Mouse (Mus musculus): ENCODE results near the gene Ltbp1. TPM values are rescaled to one million over a fixed set of nuclear protein-coding genes. Genes with fewer than 3 reads are reported as not detected.

The Ltbp1 gene
- polyA plus RNA-seq, 2 experiments, result 83.3 to 104 TPM

GRCm38 (mm10) chr17:75208164-75208698 lies 202.9 kb downstream of the Ltbp1 start:
- H3K4me3 ChIP-seq (replicated peaks; ENCODE audit: low read length), result no peak overlapping the region
- H3K9ac ChIP-seq (ENCODE audit: low read depth, low read length, severe bottlenecking), result no peak overlapping the region
- H3K4me2 ChIP-seq (replicated peaks; ENCODE audit: low read depth, low read length, severe bottlenecking), result no peak overlapping the region
- no peaks in the 10 kb centered on the region for H3K27me3 ChIP-seq (ENCODE audit: control insufficient read depth, insufficient read depth, low read length)
- peaks cover 3% of the 10 kb centered on the region for H3K4me1 ChIP-seq (ENCODE audit: control insufficient read depth, insufficient read depth, low read length)
- no peaks in the 10 kb centered on the region for H3K9me3 ChIP-seq (ENCODE audit: control insufficient read depth, low read length)
- ATAC-seq (ENCODE audit: low FRiP score, low read depth) (no peak; the same call in 1 of the 2 replicates), DNase-seq (ENCODE audit: low spot score) (peak; percentile 49)
- H3K27ac ChIP-seq (replicated peaks; ENCODE audit: low read depth, low read length), result no peak overlapping the region
- H3K36me3 ChIP-seq (ENCODE audit: control insufficient read depth, insufficient read depth, low read length), result peaks cover 4% of the 10 kb centered on the region; the same call in 1 of the 2 replicates
- TF ChIP-seq POLR2A (IDR thresholded peaks at IDR 0.05; ENCODE audit: borderline replicate concordance, extremely low read depth, insufficient read depth, insufficient read length), result no peak
- WGBS, result 37% methylated on average over 7 of the region's 7 CpGs

GRCm38 (mm10) chr17:75210526-75210925 lies 205.2 kb downstream of the Ltbp1 start:
- no peak overlapping the region for H3K4me2 ChIP-seq (replicated peaks; ENCODE audit: low read depth, low read length, severe bottlenecking)
- TF ChIP-seq POLR2A (IDR thresholded peaks at IDR 0.05; ENCODE audit: borderline replicate concordance, extremely low read depth, insufficient read depth, insufficient read length), result no peak
- WGBS, result 81% methylated on average over 4 of the region's 4 CpGs

GRCm38 (mm10) chr17:75216362-75216761 lies 211.0 kb downstream of the Ltbp1 start:
- H3K4me2 ChIP-seq (replicated peaks; ENCODE audit: low read depth, low read length, severe bottlenecking), result no peak overlapping the region
- no peaks in the 10 kb centered on the region for H3K4me1 ChIP-seq (ENCODE audit: control insufficient read depth, insufficient read depth, low read length)
- no peak for TF ChIP-seq POLR2A (IDR thresholded peaks at IDR 0.05; ENCODE audit: borderline replicate concordance, extremely low read depth, insufficient read depth, insufficient read length)
- no peaks in the 10 kb centered on the region for H3K27me3 ChIP-seq (ENCODE audit: control insufficient read depth, insufficient read depth, low read length)
- ATAC-seq (ENCODE audit: low FRiP score, low read depth) (no peak), DNase-seq (ENCODE audit: low spot score) (no peak)
- H3K9ac ChIP-seq (ENCODE audit: low read depth, low read length, severe bottlenecking), result no peak overlapping the region
- no peak overlapping the region for H3K4me3 ChIP-seq (replicated peaks; ENCODE audit: low read length)
- H3K9me3 ChIP-seq (ENCODE audit: control insufficient read depth, low read length), result no peaks in the 10 kb centered on the region
- no peaks in the 10 kb centered on the region for H3K36me3 ChIP-seq (ENCODE audit: control insufficient read depth, insufficient read depth, low read length)
- 92% methylated on average over 2 of the region's 2 CpGs for WGBS
- H3K27ac ChIP-seq (replicated peaks; ENCODE audit: low read depth, low read length), result no peak overlapping the region

More at GRCm38 (mm10) chr17:75210526-75210925, 205.2 kb downstream of the Ltbp1 start:
- H3K4me1 ChIP-seq (ENCODE audit: control insufficient read depth, insufficient read depth, low read length), result peaks cover 3% of the 10 kb centered on the region
- H3K9me3 ChIP-seq (ENCODE audit: control insufficient read depth, low read length), result no peaks in the 10 kb centered on the region
- no peak overlapping the region for H3K27ac ChIP-seq (replicated peaks; ENCODE audit: low read depth, low read length)
- H3K9ac ChIP-seq (ENCODE audit: low read depth, low read length, severe bottlenecking), result no peak overlapping the region
- ATAC-seq (ENCODE audit: low FRiP score, low read depth) (no peak), DNase-seq (ENCODE audit: low spot score) (no peak)
- no peaks in the 10 kb centered on the region for H3K27me3 ChIP-seq (ENCODE audit: control insufficient read depth, insufficient read depth, low read length)
- H3K4me3 ChIP-seq (replicated peaks; ENCODE audit: low read length), result no peak overlapping the region
- H3K36me3 ChIP-seq (ENCODE audit: control insufficient read depth, insufficient read depth, low read length), result peaks cover 4% of the 10 kb centered on the region; the same call in 1 of the 2 replicates

- DNase-seq (ENCODE audit: low spot score), result no peak
- Histone ChIP-seq H3K9ac (ENCODE audit: low read depth, low read length, severe bottlenecking) (no peak overlapping the region), H3K4me2 (replicated peaks; ENCODE audit: low read depth, low read length, severe bottlenecking) (no peak overlapping the region), H3K27ac (replicated peaks; ENCODE audit: low read depth, low read length) (no peak overlapping the region), H3K36me3 (ENCODE audit: control insufficient read depth, insufficient read depth, low read length) (no peaks in the 10 kb centered on the region), H3K9me3 (ENCODE audit: control insufficient read depth, low read length) (no peaks in the 10 kb centered on the region), H3K4me3 (replicated peaks; ENCODE audit: low read length) (no peak overlapping the region), H3K4me1 (ENCODE audit: control insufficient read depth, insufficient read depth, low read length) (no peaks in the 10 kb centered on the region), H3K27me3 (ENCODE audit: control insufficient read depth, insufficient read depth, low read length) (no peaks in the 10 kb centered on the region)
- ATAC-seq (ENCODE audit: low FRiP score, low read depth), result no peak
- 83% methylated on average over 6 of the region's 6 CpGs for WGBS
- TF ChIP-seq POLR2A (IDR thresholded peaks at IDR 0.05; ENCODE audit: borderline replicate concordance, extremely low read depth, insufficient read depth, insufficient read length), result no peak
These were observed 213.3 kb downstream of the Ltbp1 start for GRCm38 (mm10) chr17:75218700-75219099.

GRCm38 (mm10) chr17:75228321-75228720 lies 223.0 kb downstream of the Ltbp1 start:
- H3K27me3 ChIP-seq (ENCODE audit: control insufficient read depth, insufficient read depth, low read length), result no peaks in the 10 kb centered on the region
- no peaks in the 10 kb centered on the region for H3K9me3 ChIP-seq (ENCODE audit: control insufficient read depth, low read length)
- DNase-seq (ENCODE audit: low spot score) (no peak), ATAC-seq (ENCODE audit: low FRiP score, low read depth) (no peak)
- no peak overlapping the region for H3K27ac ChIP-seq (replicated peaks; ENCODE audit: low read depth, low read length)
- H3K4me2 ChIP-seq (replicated peaks; ENCODE audit: low read depth, low read length, severe bottlenecking), result no peak overlapping the region
- peaks cover 16% of the 10 kb centered on the region for H3K36me3 ChIP-seq (ENCODE audit: control insufficient read depth, insufficient read depth, low read length)
- TF ChIP-seq POLR2A (IDR thresholded peaks at IDR 0.05; ENCODE audit: borderline replicate concordance, extremely low read depth, insufficient read depth, insufficient read length), result no peak
- no peak overlapping the region for H3K4me3 ChIP-seq (replicated peaks; ENCODE audit: low read length)
- H3K9ac ChIP-seq (ENCODE audit: low read depth, low read length, severe bottlenecking), result no peak overlapping the region
- 85% methylated on average over 3 of the region's 3 CpGs for whole genome bisulfite sequencing
- no peaks in the 10 kb centered on the region for H3K4me1 ChIP-seq (ENCODE audit: control insufficient read depth, insufficient read depth, low read length)
